Mouse (Mus musculus): ENCODE measurements around the gene Zfp955a.
"Not testable (repeated sequence)": the region's sequence is repeated elsewhere in the genome, so short reads cannot be mapped to it uniquely, and the experiment has no call there.

- not testable (repeated sequence) for TF ChIP-seq CTCF (IDR thresholded peaks at IDR 0.05; ENCODE audit: borderline replicate concordance, insufficient read depth, low read length); POLR2A (IDR thresholded peaks at IDR 0.05; ENCODE audit: low read depth, low read length)
Measured at GRCm38 (mm10) chr17:33289039-33289875, 34.3 kb upstream of the Zfp955a start, which contains the start of gene Zfp955b.
